Mouse (Mus musculus) kidney, postnatal 0 days (tissue): ENCODE results near the gene BC024978. TPM values are rescaled to one million over a fixed set of nuclear protein-coding genes. Genes with fewer than 3 reads are reported as not detected.
A peak's percentile ranks its signal among the peaks of the same experiment; 100 is the strongest.

Source experiments
- ATAC-seq: fragments of 200-750 bp; cut with Nextera tagmentation; replicated peaks from 2 replicates; pipeline ENCODE4 v1.8.0; 2017; ENCODE audit warnings: low read depth, moderate number of reproducible peaks, moderate TSS enrichment, moderate library complexity; ENCODE audit not compliant: low FRiP score
- DNase-seq: peaks from one replicate; pipeline ENCODE4 v3.0.0-alpha.2; 2016; ENCODE audit warnings: low spot score
- H3K27ac ChIP-seq: fragments of 300-500 bp; sonication (generic); 2 replicates; pipeline ENCODE4 v1.5.1; 2014; ENCODE audit warnings: mild to moderate bottlenecking
- H3K27me3 ChIP-seq: fragments of 300-500 bp; sonication (generic); 2 replicates; pipeline ENCODE4 v1.6.1; 2014; ENCODE audit warnings: low read length, mixed read lengths; ENCODE audit not compliant: insufficient read depth
- H3K36me3 ChIP-seq: fragments of 300-500 bp; sonication (generic); 2 replicates; pipeline ENCODE4 v1.6.1; 2014; ENCODE audit warnings: low read length, mixed read lengths; ENCODE audit not compliant: insufficient read depth
- H3K4me1 ChIP-seq: fragments of 300-500 bp; sonication (generic); replicated peaks from 2 replicates; pipeline ENCODE4 v1.6.1; 2014; ENCODE audit warnings: antibody characterized with exemption, low read length, mixed read lengths; ENCODE audit not compliant: insufficient read depth
- H3K4me2 ChIP-seq: fragments of 300-500 bp; sonication (generic); 2 replicates; pipeline ENCODE4 v1.6.1; 2014; ENCODE audit warnings: mild to moderate bottlenecking, low read length, moderate library complexity, mixed read lengths
- H3K4me3 ChIP-seq: fragments of 300-500 bp; sonication (generic); replicated peaks from 2 replicates; pipeline ENCODE4 v1.5.1; 2014; ENCODE audit warnings: low read depth, low read length
- H3K9ac ChIP-seq: fragments of 300-500 bp; sonication (generic); 2 replicates; pipeline ENCODE4 v1.6.1; 2014; ENCODE audit warnings: low read depth, low read length
- H3K9me3 ChIP-seq: fragments of 300-500 bp; sonication (generic); replicated peaks from 2 replicates; pipeline ENCODE4 v1.6.1; 2016; ENCODE audit warnings: low read length, inconsistent platforms, mixed read lengths
- CTCF ChIP-seq: IDR thresholded peaks from 2 replicates; pipeline ENCODE4 v1.5.1; 2016; ENCODE audit warnings: antibody characterized with exemption, low read depth, mild to moderate bottlenecking, moderate library complexity
- WGBS: fragments of 180-500 bp; shearing (Covaris S2); extraction: QIAGEN DNeasy Blood & Tissue Kit; methylation state at CpG from one replicate; pipeline ENCODE4 v1.1.7; 2014; 5-methylcytosine and 5-hydroxymethylcytosine counted together
- polyA plus RNA-seq: library from polyadenylated mRNA; unstranded; fragments of >200 nt; fragmentation: Nextera tagmentation; extraction: Ambion mirVana; gene quantifications from 2 replicates; pipeline ENCODE4 v1.2.1, GENCODE M21; 2015

The BC024978 gene
- polyA plus RNA-seq, 1 experiment from 2014 or later = 2.2 TPM

GRCm38 (mm10) chr7:27180036-27180435 is 15.5 kb upstream of the BC024978 start:
- H3K4me1 ChIP-seq = 0 out of 2 replicates have a peak, but pooled peaks cover 4% of the 10 kb centered on the region
- H3K9ac ChIP-seq = no peak overlapping the region
- no peak overlapping the region for H3K4me2 ChIP-seq
- 48% methylated on average over 5 of the region's 5 CpGs for WGBS
- H3K4me3 ChIP-seq = no peak overlapping the region
- H3K27me3 ChIP-seq = no peaks in the 10 kb centered on the region
- peak; percentile 45 for DNase-seq
- TF ChIP-seq CTCF = no peak
- no peaks in the 10 kb centered on the region for H3K9me3 ChIP-seq
- no peak for ATAC-seq
- no peaks in the 10 kb centered on the region for H3K36me3 ChIP-seq
- peak overlapping the region; percentile 60; the same call in 1 of the 2 replicates for H3K27ac ChIP-seq

- Histone ChIP-seq H3K9me3 (no peaks in the 10 kb centered on the region), H3K27me3 (no peaks in the 10 kb centered on the region), H3K4me1 (0 out of 2 replicates have a peak, but pooled peaks cover 4% of the 10 kb centered on the region), H3K36me3 (peaks cover 9% of the 10 kb centered on the region), H3K9ac (no peak within 1 kb of the TSS), H3K4me3 (no peak within 1 kb of the TSS), H3K4me2 (no peak within 1 kb of the TSS), H3K27ac (peak within 1 kb of the TSS; percentile 60)
- no peak for TF ChIP-seq CTCF
- DNase-seq (no peak), ATAC-seq (no peak)
- 65% methylated on average over 14 of the region's 14 CpGs for WGBS
These were observed 14.5 kb upstream of the BC024978 start, which contains the start of the genes Gm21983 and Mia for GRCm38 (mm10) chr7:27180837-27181695. Gm21983 (minus strand) TSS chr7:27181086. Mia (minus strand) TSS chr7:27181157.

GRCm38 (mm10) chr7:27182498-27182897 is 13.1 kb upstream of the BC024978 start:
- no peaks in the 10 kb centered on the region for H3K27me3 ChIP-seq
- no peak for ATAC-seq
- H3K4me2 ChIP-seq = no peak overlapping the region
- H3K4me1 ChIP-seq = 0 out of 2 replicates have a peak, but pooled peaks cover 4% of the 10 kb centered on the region
- no peak for TF ChIP-seq CTCF
- H3K4me3 ChIP-seq = no peak overlapping the region
- DNase-seq = no peak
- no peak overlapping the region for H3K9ac ChIP-seq
- WGBS = 82% methylated on average over 1 of the region's 1 CpGs
- H3K36me3 ChIP-seq = peaks cover 22% of the 10 kb centered on the region
- H3K27ac ChIP-seq = no peak overlapping the region
- no peaks in the 10 kb centered on the region for H3K9me3 ChIP-seq

GRCm38 (mm10) chr7:27184964-27185363 is 10.6 kb upstream of the BC024978 start:
- H3K9ac ChIP-seq = no peak overlapping the region
- no peak overlapping the region for H3K27ac ChIP-seq
- no peaks in the 10 kb centered on the region for H3K9me3 ChIP-seq
- no peak for DNase-seq
- TF ChIP-seq CTCF = peak; percentile 78
- 70% methylated on average over 3 of the region's 3 CpGs for WGBS
- no peak overlapping the region for H3K4me3 ChIP-seq
- no peak for ATAC-seq
- peaks cover 38% of the 10 kb centered on the region for H3K36me3 ChIP-seq
- H3K27me3 ChIP-seq = no peaks in the 10 kb centered on the region
- H3K4me1 ChIP-seq = no peaks in the 10 kb centered on the region
- H3K4me2 ChIP-seq = no peak overlapping the region

- Histone ChIP-seq H3K27ac (no peak overlapping the region), H3K9ac (no peak overlapping the region), H3K36me3 (peaks cover 49% of the 10 kb centered on the region), H3K27me3 (no peaks in the 10 kb centered on the region), H3K4me2 (no peak overlapping the region), H3K4me3 (no peak overlapping the region), H3K4me1 (no peaks in the 10 kb centered on the region), H3K9me3 (no peaks in the 10 kb centered on the region)
- no peak for TF ChIP-seq CTCF
- no peak for DNase-seq
- 89% methylated on average over 5 of the region's 5 CpGs for WGBS
- ATAC-seq = peak; percentile 23; the same call in 1 of the 2 replicates
These were observed 9.6 kb upstream of the BC024978 start for GRCm38 (mm10) chr7:27185986-27186385.

- 95% methylated on average over 10 of the region's 10 CpGs for WGBS
- TF ChIP-seq CTCF = peak; percentile 45; the same call in 1 of the 2 replicates
- Histone ChIP-seq H3K9me3 (no peaks in the 10 kb centered on the region), H3K4me2 (no peak overlapping the region), H3K36me3 (peaks cover 75% of the 10 kb centered on the region), H3K27me3 (no peaks in the 10 kb centered on the region), H3K4me3 (no peak overlapping the region), H3K4me1 (peaks cover under 1% of the 10 kb centered on the region; the same call in 1 of the 2 replicates), H3K9ac (no peak overlapping the region), H3K27ac (no peak overlapping the region)
- DNase-seq (no peak), ATAC-seq (no peak)
These were observed 6.2 kb upstream of the BC024978 start for GRCm38 (mm10) chr7:27189271-27189931.
